Mouse (Mus musculus): Measurements from ENCODE around the gene Hcrtr1. TPM values are rescaled to one million over a fixed set of nuclear protein-coding genes. Genes with fewer than 3 reads are reported as not detected.

Gene Hcrtr1
- polyA plus RNA-seq, 1 experiment from 2014 or later = 6.6 TPM

- H3K36me3 ChIP-seq (ENCODE audit: control insufficient read depth, insufficient read depth, low read length) = no peaks in the 10 kb centered on the region
- 71% methylated on average over 7 of the region's 7 CpGs for WGBS
Measured at GRCm38 (mm10) chr4:130177536-130177935, 38.4 kb upstream of the Hcrtr1 start.

GRCm38 (mm10) chr4:130177087-130177486 lies 37.9 kb upstream of the Hcrtr1 start:
- H3K36me3 ChIP-seq (ENCODE audit: control insufficient read depth, insufficient read depth, low read length) = no peaks in the 10 kb centered on the region
- peaks cover 22% of the 10 kb centered on the region for H3K27me3 ChIP-seq (ENCODE audit: control insufficient read depth, insufficient read depth, low read depth, low read length)
- ATAC-seq = no peak
- H3K4me3 ChIP-seq (ENCODE audit: low read depth, low read length) = no peak overlapping the region
- 84% methylated on average over 4 of the region's 4 CpGs for WGBS
- H3K4me1 ChIP-seq (ENCODE audit: control insufficient read depth, insufficient read depth, low read length) = peaks cover 10% of the 10 kb centered on the region
- no peak overlapping the region for H3K27ac ChIP-seq (ENCODE audit: low read length)
- no peaks in the 10 kb centered on the region for H3K9me3 ChIP-seq (replicated peaks; ENCODE audit: control insufficient read depth, low read length, poor library complexity, severe bottlenecking)
- no peak overlapping the region for H3K4me2 ChIP-seq (ENCODE audit: low read length)
- H3K9ac ChIP-seq (ENCODE audit: low read depth, low read length) = no peak overlapping the region

More at GRCm38 (mm10) chr4:130177536-130177935, 38.4 kb upstream of the Hcrtr1 start:
- Histone ChIP-seq H3K4me2 (ENCODE audit: low read length) (no peak overlapping the region), H3K4me3 (ENCODE audit: low read depth, low read length) (no peak overlapping the region), H3K9me3 (replicated peaks; ENCODE audit: control insufficient read depth, low read length, poor library complexity, severe bottlenecking) (no peaks in the 10 kb centered on the region), H3K4me1 (ENCODE audit: control insufficient read depth, insufficient read depth, low read length) (peaks cover 10% of the 10 kb centered on the region), H3K9ac (ENCODE audit: low read depth, low read length) (no peak overlapping the region), H3K27ac (ENCODE audit: low read length) (no peak overlapping the region), H3K27me3 (ENCODE audit: control insufficient read depth, insufficient read depth, low read depth, low read length) (peaks cover 22% of the 10 kb centered on the region)
- no peak for ATAC-seq

GRCm38 (mm10) chr4:130176156-130176720 lies 37.1 kb upstream of the Hcrtr1 start:
- WGBS = 83% methylated on average over 5 of the region's 5 CpGs
- ATAC-seq = no peak
- Histone ChIP-seq H3K27ac (ENCODE audit: low read length) (no peak overlapping the region), H3K4me1 (ENCODE audit: control insufficient read depth, insufficient read depth, low read length) (peaks cover 10% of the 10 kb centered on the region), H3K4me2 (ENCODE audit: low read length) (no peak overlapping the region), H3K4me3 (ENCODE audit: low read depth, low read length) (no peak overlapping the region), H3K36me3 (ENCODE audit: control insufficient read depth, insufficient read depth, low read length) (no peaks in the 10 kb centered on the region), H3K9ac (ENCODE audit: low read depth, low read length) (no peak overlapping the region), H3K27me3 (ENCODE audit: control insufficient read depth, insufficient read depth, low read depth, low read length) (peaks cover 22% of the 10 kb centered on the region), H3K9me3 (replicated peaks; ENCODE audit: control insufficient read depth, low read length, poor library complexity, severe bottlenecking) (no peaks in the 10 kb centered on the region)

GRCm38 (mm10) chr4:130175072-130175711 lies 36.0 kb upstream of the Hcrtr1 start, which contains the start of gene Tinagl1:
Gene Tinagl1, minus strand, starts transcription at chr4:130175122.
- Histone ChIP-seq H3K9ac (ENCODE audit: low read depth, low read length) (no peak within 1 kb of the TSS), H3K4me3 (ENCODE audit: low read depth, low read length) (no peak within 1 kb of the TSS), H3K27me3 (ENCODE audit: control insufficient read depth, insufficient read depth, low read depth, low read length) (peaks cover 22% of the 10 kb centered on the region), H3K4me2 (ENCODE audit: low read length) (peak within 1 kb of the TSS; percentile 32), H3K27ac (ENCODE audit: low read length) (no peak within 1 kb of the TSS), H3K4me1 (ENCODE audit: control insufficient read depth, insufficient read depth, low read length) (peaks cover 10% of the 10 kb centered on the region), H3K36me3 (ENCODE audit: control insufficient read depth, insufficient read depth, low read length) (no peaks in the 10 kb centered on the region), H3K9me3 (replicated peaks; ENCODE audit: control insufficient read depth, low read length, poor library complexity, severe bottlenecking) (no peaks in the 10 kb centered on the region)
- no peak for ATAC-seq
- WGBS = 1% methylated on average over 14 of the region's 14 CpGs

GRCm38 (mm10) chr4:130174335-130175031 lies 35.3 kb upstream of the Hcrtr1 start:
- no peaks in the 10 kb centered on the region for H3K36me3 ChIP-seq (ENCODE audit: control insufficient read depth, insufficient read depth, low read length)
- 2% methylated on average over 25 of the region's 25 CpGs for WGBS
- no peak overlapping the region for H3K27ac ChIP-seq (ENCODE audit: low read length)

GRCm38 (mm10) chr4:130173911-130174311 lies 34.8 kb upstream of the Hcrtr1 start:
- no peak overlapping the region for H3K9ac ChIP-seq (ENCODE audit: low read depth, low read length)
- H3K27ac ChIP-seq (ENCODE audit: low read length) = no peak overlapping the region
- no peaks in the 10 kb centered on the region for H3K36me3 ChIP-seq (ENCODE audit: control insufficient read depth, insufficient read depth, low read length)
- H3K4me2 ChIP-seq (ENCODE audit: low read length) = no peak overlapping the region
- peaks cover 22% of the 10 kb centered on the region for H3K27me3 ChIP-seq (ENCODE audit: control insufficient read depth, insufficient read depth, low read depth, low read length)
- no peak overlapping the region for H3K4me3 ChIP-seq (ENCODE audit: low read depth, low read length)
- H3K4me1 ChIP-seq (ENCODE audit: control insufficient read depth, insufficient read depth, low read length) = peaks cover 10% of the 10 kb centered on the region
- 44% methylated on average over 19 of the region's 19 CpGs for WGBS
- no peak for ATAC-seq
- no peaks in the 10 kb centered on the region for H3K9me3 ChIP-seq (replicated peaks; ENCODE audit: control insufficient read depth, low read length, poor library complexity, severe bottlenecking)

More at GRCm38 (mm10) chr4:130174335-130175031, 35.3 kb upstream of the Hcrtr1 start:
- Histone ChIP-seq H3K27me3 (ENCODE audit: control insufficient read depth, insufficient read depth, low read depth, low read length) (peaks cover 22% of the 10 kb centered on the region), H3K4me3 (ENCODE audit: low read depth, low read length) (no peak overlapping the region), H3K9me3 (replicated peaks; ENCODE audit: control insufficient read depth, low read length, poor library complexity, severe bottlenecking) (no peaks in the 10 kb centered on the region), H3K4me2 (ENCODE audit: low read length) (peak overlapping the region; percentile 32), H3K9ac (ENCODE audit: low read depth, low read length) (no peak overlapping the region), H3K4me1 (ENCODE audit: control insufficient read depth, insufficient read depth, low read length) (peaks cover 10% of the 10 kb centered on the region)
- no peak for ATAC-seq

- no peaks in the 10 kb centered on the region for H3K36me3 ChIP-seq (ENCODE audit: control insufficient read depth, insufficient read depth, low read length)
- no peak overlapping the region for H3K4me3 ChIP-seq (ENCODE audit: low read depth, low read length)
- peaks cover 10% of the 10 kb centered on the region for H3K4me1 ChIP-seq (ENCODE audit: control insufficient read depth, insufficient read depth, low read length)
- no peak for ATAC-seq
- H3K27ac ChIP-seq (ENCODE audit: low read length) = no peak overlapping the region
- WGBS = 69% methylated on average over 11 of the region's 11 CpGs
- H3K9ac ChIP-seq (ENCODE audit: low read depth, low read length) = no peak overlapping the region
- H3K27me3 ChIP-seq (ENCODE audit: control insufficient read depth, insufficient read depth, low read depth, low read length) = peaks cover 22% of the 10 kb centered on the region
- H3K4me2 ChIP-seq (ENCODE audit: low read length) = no peak overlapping the region
- no peaks in the 10 kb centered on the region for H3K9me3 ChIP-seq (replicated peaks; ENCODE audit: control insufficient read depth, low read length, poor library complexity, severe bottlenecking)
Measured at GRCm38 (mm10) chr4:130173060-130173822, 34.1 kb upstream of the Hcrtr1 start.

- H3K27me3 ChIP-seq (ENCODE audit: control insufficient read depth, insufficient read depth, low read depth, low read length) = peaks cover 22% of the 10 kb centered on the region
- H3K9me3 ChIP-seq (replicated peaks; ENCODE audit: control insufficient read depth, low read length, poor library complexity, severe bottlenecking) = no peaks in the 10 kb centered on the region
- no peaks in the 10 kb centered on the region for H3K36me3 ChIP-seq (ENCODE audit: control insufficient read depth, insufficient read depth, low read length)
- no peak overlapping the region for H3K4me3 ChIP-seq (ENCODE audit: low read depth, low read length)
- 73% methylated on average over 11 of the region's 11 CpGs for WGBS
- no peak overlapping the region for H3K4me2 ChIP-seq (ENCODE audit: low read length)
- no peak overlapping the region for H3K27ac ChIP-seq (ENCODE audit: low read length)
- peaks cover 10% of the 10 kb centered on the region for H3K4me1 ChIP-seq (ENCODE audit: control insufficient read depth, insufficient read depth, low read length)
- ATAC-seq = no peak
- H3K9ac ChIP-seq (ENCODE audit: low read depth, low read length) = no peak overlapping the region
Measured at GRCm38 (mm10) chr4:130171951-130172765, 33.0 kb upstream of the Hcrtr1 start.
